Mouse (Mus musculus): ENCODE data around the gene Lcmt1. TPM values are rescaled to one million over a fixed set of nuclear protein-coding genes. Genes with fewer than 3 reads are reported as not detected.

Lcmt1 gene
- polyA plus RNA-seq, 1 experiment from 2014 or later, result 71.6 TPM

Other genes with a start within 250 kb of the Lcmt1 start
- 75.3 and 79.0 TPM in 2 replicates for gene Tnrc6a, start 245.9 kb upstream of the Lcmt1 start, polyA plus RNA-seq (2016; fragmentation: Nextera tagmentation; extraction: Ambion mirVana)
- 0.16 TPM in 1 of 2 replicates, not detected in the other for gene Slc5a11, start 155.0 kb upstream of the Lcmt1 start, polyA plus RNA-seq (2016; fragmentation: Nextera tagmentation; extraction: Ambion mirVana)
- gene Arhgap17, start 131 bp downstream of the Lcmt1 start, polyA plus RNA-seq (2016; fragmentation: Nextera tagmentation; extraction: Ambion mirVana), result 19.7 and 23.1 TPM in 2 replicates
- 0.34 and 0.42 TPM in 2 replicates for gene Aqp8, start 92.5 kb downstream of the Lcmt1 start, polyA plus RNA-seq (2016; fragmentation: Nextera tagmentation; extraction: Ambion mirVana)
- gene Zkscan2, start 130.7 kb downstream of the Lcmt1 start, polyA plus RNA-seq (2016; fragmentation: Nextera tagmentation; extraction: Ambion mirVana), result 9.8 and 10.4 TPM in 2 replicates